Mouse (Mus musculus) kidney, adult 9 months (tissue): ENCODE measurements around the gene Hoxa5.

Experiments
- DNase-seq: peaks from one replicate; pipeline ENCODE4 v3.0.0; 2022

Hoxa5 gene

GRCm38 (mm10) chr6:52161336-52162092 is 42.9 kb downstream of the Hoxa5 start:
- DNase-seq, result peak; percentile 19

DNA sequence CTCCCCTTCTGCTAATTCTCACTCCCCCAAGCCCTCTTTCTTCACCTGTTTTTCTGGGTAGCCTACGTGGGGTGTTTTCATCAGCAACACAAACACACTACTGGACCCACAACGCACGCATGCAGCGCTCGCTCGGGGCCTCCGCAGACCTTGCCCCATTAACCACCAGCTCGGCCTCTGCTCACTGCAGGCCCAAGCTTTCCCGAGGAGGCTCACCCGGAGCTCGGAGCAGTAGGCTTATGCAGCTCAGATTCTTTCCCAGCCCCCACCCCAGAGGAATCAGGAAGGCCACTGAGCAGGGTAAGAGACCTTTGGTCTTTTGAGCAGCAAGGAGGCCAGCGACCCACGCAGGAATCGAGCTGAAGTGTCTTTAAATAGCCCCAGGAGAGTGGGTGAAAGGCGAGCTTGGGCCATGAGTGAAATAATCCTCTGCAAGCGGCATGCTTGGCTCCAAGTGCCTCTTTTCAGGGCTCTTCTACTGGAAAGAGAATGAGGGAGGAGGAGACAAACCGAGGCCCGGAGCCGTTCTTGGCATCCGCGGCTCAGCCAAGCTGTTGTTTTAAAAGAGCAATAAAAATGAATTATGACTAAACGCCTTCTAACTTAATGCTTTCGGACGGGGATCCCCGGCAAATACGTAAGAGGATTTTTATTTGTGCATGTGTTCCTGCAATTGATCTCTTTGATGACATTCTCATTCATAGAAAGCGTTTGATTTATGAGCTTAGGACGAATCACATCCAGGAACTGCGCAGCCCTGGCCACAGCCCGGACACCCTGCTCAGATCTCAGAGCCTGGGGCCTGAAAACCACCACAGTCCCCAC is 43.7 kb downstream of the Hoxa5 start:
- peak; percentile 84 for DNase-seq

DNA sequence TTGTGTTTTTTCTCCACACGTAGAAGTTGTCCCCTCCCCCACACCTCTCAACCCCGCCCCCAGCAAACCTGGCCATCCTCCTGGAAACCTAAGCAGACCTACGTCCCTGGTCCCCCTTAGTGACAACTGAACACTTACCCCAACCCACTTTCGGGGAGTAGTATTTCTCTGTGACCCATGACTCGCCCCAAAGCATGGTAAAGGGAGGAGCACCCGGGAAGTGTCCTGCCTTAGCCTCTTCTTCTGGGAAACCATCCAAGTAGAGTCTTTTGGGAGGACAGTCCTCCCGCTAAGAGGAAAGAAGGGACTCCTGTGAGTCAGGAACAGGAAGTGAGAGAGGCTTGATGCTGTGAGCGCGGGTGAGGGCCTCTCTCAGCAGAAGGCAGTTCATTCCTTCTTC is 44.4 kb downstream of the Hoxa5 start:
- DNase-seq, result peak; percentile 70

DNA sequence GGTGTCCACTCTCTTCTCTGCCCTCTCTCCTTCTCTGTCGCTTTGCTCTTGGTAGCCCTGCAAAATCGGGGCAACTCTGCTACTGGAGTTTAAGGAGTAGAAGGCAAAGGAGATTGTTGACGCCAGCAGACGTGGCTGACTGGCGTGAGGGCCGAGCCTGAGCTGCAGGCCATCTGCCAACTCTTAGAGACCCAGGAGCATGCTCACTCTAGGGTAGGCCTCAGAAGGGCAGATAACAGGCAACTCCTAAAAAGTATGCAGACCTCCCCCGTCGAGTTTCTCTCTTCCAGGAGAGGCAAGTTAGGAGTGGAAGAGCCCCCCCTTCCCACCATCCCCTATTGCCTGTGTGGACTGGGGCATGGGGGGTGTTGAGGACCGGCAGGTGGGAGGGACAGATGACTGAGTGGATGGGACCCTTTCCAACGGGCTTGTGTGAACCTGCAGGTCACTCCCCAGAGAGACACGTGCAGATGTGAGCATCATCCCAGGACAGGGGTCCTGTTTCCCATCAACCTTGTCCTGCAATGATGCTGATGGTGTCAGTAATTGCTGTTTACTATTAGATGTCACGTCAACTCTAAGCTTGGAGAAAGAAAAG is 45.1 kb downstream of the Hoxa5 start:
- DNase-seq, result peak; percentile 65

- peak; percentile 91 for DNase-seq
Measured at GRCm38 (mm10) chr6:52158276-52159051, 45.9 kb downstream of the Hoxa5 start, which contains the start of gene Hoxa1. Gene Hoxa1, minus strand, starts transcription at chr6:52158317.

DNA sequence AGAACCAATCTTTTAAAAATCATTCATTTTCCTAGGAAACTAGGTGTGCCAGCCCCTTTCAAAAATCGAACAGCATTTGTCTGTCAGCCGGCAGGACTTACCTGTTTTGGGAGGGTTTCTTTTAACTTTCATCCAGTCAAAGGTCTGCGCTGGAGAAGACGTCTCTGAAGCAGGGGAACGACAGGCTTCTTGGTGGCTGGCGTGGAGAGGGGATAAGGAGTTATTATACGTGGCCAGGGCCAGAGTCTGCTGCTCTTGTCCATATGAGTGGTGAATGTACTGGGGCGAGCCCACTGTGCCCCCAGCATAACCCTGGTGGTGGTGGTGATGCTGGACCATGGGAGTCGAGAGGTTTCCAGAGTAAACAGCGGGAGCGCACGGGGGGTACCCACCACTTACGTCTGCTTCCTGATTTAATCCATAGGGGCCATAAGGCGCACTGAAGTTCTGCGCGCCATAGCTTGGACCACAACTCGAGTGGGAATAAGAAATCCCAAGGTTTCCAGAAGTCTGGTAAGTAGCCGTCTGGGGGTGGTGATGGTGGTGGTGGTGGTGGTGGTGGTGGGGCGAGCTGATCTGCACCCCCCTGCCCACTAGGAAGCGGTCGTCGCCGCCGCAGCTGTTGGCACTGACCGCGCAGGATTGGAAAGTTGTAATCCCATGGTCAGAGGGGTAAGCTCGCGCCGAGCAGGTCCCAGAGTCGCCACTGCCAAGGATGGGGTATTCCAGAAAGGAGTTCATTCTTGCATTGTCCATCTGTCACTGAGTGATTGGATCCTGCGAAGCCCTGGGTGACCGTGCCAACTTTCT is 46.7 kb downstream of the Hoxa5 start:
- DNase-seq, result peak; percentile 20

GRCm38 (mm10) chr6:52156551-52157200 is 47.7 kb downstream of the Hoxa5 start:
- no peak for DNase-seq

DNA sequence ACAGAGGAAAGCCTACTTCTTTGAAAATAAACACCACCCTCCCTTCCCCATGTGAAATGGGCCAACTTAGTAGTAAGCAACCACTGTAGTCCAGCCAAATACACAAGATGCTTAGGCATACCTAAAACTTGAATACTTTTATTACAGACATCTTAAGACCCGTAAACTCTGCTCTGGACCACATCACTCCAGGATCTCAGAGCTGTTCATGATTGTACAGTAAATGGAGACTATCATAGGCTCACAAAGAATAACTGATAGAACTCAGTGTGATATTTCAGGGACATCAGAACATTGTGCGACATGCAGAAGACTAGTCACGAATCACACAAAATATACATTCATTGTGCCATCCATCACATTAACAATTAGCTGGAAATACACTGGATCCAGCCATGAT is 48.9 kb downstream of the Hoxa5 start:
- no peak for DNase-seq

DNA sequence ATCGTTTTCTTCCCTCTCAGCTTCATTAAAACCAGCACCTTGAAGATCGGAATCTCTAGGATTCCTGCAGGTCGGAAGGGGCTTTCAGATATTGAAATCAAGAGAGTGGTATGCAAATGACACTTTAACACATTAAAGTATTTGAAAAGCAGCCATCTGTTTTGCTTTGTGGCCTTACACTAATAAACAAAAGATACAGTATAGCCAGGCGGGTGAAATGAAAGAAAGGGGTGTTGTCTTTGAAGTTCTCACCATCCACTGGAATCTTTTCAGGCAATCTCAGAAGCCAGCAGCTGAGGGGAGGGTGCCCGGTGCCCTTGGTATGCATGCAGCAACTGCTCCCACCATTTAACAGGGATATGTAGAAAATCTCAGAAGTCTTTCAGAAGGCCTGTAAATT is 50.3 kb downstream of the Hoxa5 start:
- no peak for DNase-seq

GRCm38 (mm10) chr6:52153270-52153669 is 51.1 kb downstream of the Hoxa5 start:
- no peak for DNase-seq

- DNase-seq, result no peak
Measured at GRCm38 (mm10) chr6:52152226-52153193, 51.9 kb downstream of the Hoxa5 start.
